Mouse (Mus musculus) regulatory T cell (primary cell): ENCODE measurements around the gene Gls.

Experiments
- in situ Hi-C: fragments of 300-600 bp; cut with MboI, MseI; formaldehyde crosslinking; loops from one replicate; pipeline ENCODE4 v1.15.1; 2025; ENCODE audit warnings: high pct_unique_total_duplicates

The Gls gene

GRCm38 (mm10) chr1:52158040-52158439 is 75.0 kb downstream of the Gls start:
- in situ Hi-C loops, result no loop called here

GRCm38 (mm10) chr1:52156351-52156750 is 76.7 kb downstream of the Gls start:
- in situ Hi-C loops, result no loop called here

GRCm38 (mm10) chr1:52154890-52155289 is 78.1 kb downstream of the Gls start:
- in situ Hi-C loops, result loop anchor here (5.0 kb wide), 1 partner anchor 37 kb away; no protein-coding TSS in a partner anchor

GRCm38 (mm10) chr1:52152936-52153335 is 80.1 kb downstream of the Gls start:
- in situ Hi-C loops, result loop anchor here (5.0 kb wide), 1 partner anchor 39 kb away; no protein-coding TSS in a partner anchor

GRCm38 (mm10) chr1:52152369-52152768 is 80.7 kb downstream of the Gls start:
- in situ Hi-C loops, result loop anchor here (5.0 kb wide), 1 partner anchor 40 kb away; no protein-coding TSS in a partner anchor

GRCm38 (mm10) chr1:52151166-52151565 is 81.9 kb downstream of the Gls start:
- in situ Hi-C loops, result loop anchor here (5.0 kb wide), 1 partner anchor 41 kb away; no protein-coding TSS in a partner anchor

- in situ Hi-C loops, result loop anchor here (5.0 kb wide), 1 partner anchor 42 kb away; no protein-coding TSS in a partner anchor
These were observed 82.4 kb downstream of the Gls start for GRCm38 (mm10) chr1:52150676-52151075.

GRCm38 (mm10) chr1:52149934-52150346 is 83.1 kb downstream of the Gls start:
- in situ Hi-C loops, result loop anchor here (5.0 kb wide), 2 partner anchors 42 to 117 kb away; no protein-coding TSS in a partner anchor

- in situ Hi-C loops, result loop anchor here (5.0 kb wide), 1 partner anchor 119 kb away; no protein-coding TSS in a partner anchor
These were observed 84.3 kb downstream of the Gls start for GRCm38 (mm10) chr1:52148696-52149095.

- in situ Hi-C loops, result loop anchor here (5.0 kb wide), 1 partner anchor 119 kb away; no protein-coding TSS in a partner anchor
These were observed 84.9 kb downstream of the Gls start for GRCm38 (mm10) chr1:52148178-52148577.

GRCm38 (mm10) chr1:52147431-52147830 is 85.6 kb downstream of the Gls start:
- in situ Hi-C loops, result loop anchor here (5.0 kb wide), 1 partner anchor 120 kb away; no protein-coding TSS in a partner anchor

GRCm38 (mm10) chr1:52146214-52146970 is 86.6 kb downstream of the Gls start:
- in situ Hi-C loops, result loop anchor here (5.0 kb wide), 1 partner anchor 121 kb away; no protein-coding TSS in a partner anchor

GRCm38 (mm10) chr1:52144907-52145306 is 88.1 kb downstream of the Gls start:
- in situ Hi-C loops, result loop anchor here (5.0 kb wide), 1 partner anchor 122 kb away; no protein-coding TSS in a partner anchor

- in situ Hi-C loops, result no loop called here
These were observed 89.4 kb downstream of the Gls start for GRCm38 (mm10) chr1:52143596-52144156.

GRCm38 (mm10) chr1:52143191-52143590 is 89.8 kb downstream of the Gls start:
- in situ Hi-C loops, result no loop called here

- in situ Hi-C loops, result no loop called here
These were observed 90.9 kb downstream of the Gls start for GRCm38 (mm10) chr1:52142117-52142516.

- in situ Hi-C loops, result no loop called here
These were observed 91.5 kb downstream of the Gls start for GRCm38 (mm10) chr1:52141482-52141881.

- in situ Hi-C loops, result no loop called here
These were observed 92.5 kb downstream of the Gls start for GRCm38 (mm10) chr1:52140534-52140933.

- in situ Hi-C loops, result no loop called here
These were observed 95.7 kb downstream of the Gls start for GRCm38 (mm10) chr1:52137292-52137691.

GRCm38 (mm10) chr1:52133254-52133653 is 99.8 kb downstream of the Gls start:
- in situ Hi-C loops, result no loop called here

- in situ Hi-C loops, result no loop called here
These were observed 101.2 kb downstream of the Gls start for GRCm38 (mm10) chr1:52131787-52132377.

GRCm38 (mm10) chr1:52129794-52130193 is 103.2 kb downstream of the Gls start:
- in situ Hi-C loops, result no loop called here
